Mouse (Mus musculus) kidney, adult 2 months (tissue): ENCODE results near the gene Nsun2.

ENCODE experiments used
- CTCF ChIP-seq: fragments of 200-500 bp; conservative IDR thresholded peaks from 2 replicates; pipeline ENCODE4 v1.5.1; 2011; ENCODE audit warnings: low read depth, mild to moderate bottlenecking, control low read depth, low read length, moderate library complexity, mixed read lengths; ENCODE audit not compliant: insufficient read depth, insufficient read length
- POLR2A ChIP-seq: fragments of 200-500 bp; IDR thresholded peaks from one replicate; pipeline ENCODE4 v1.6.1; 2011; ENCODE audit warnings: low read depth, low read length, control low read depth

DNA sequence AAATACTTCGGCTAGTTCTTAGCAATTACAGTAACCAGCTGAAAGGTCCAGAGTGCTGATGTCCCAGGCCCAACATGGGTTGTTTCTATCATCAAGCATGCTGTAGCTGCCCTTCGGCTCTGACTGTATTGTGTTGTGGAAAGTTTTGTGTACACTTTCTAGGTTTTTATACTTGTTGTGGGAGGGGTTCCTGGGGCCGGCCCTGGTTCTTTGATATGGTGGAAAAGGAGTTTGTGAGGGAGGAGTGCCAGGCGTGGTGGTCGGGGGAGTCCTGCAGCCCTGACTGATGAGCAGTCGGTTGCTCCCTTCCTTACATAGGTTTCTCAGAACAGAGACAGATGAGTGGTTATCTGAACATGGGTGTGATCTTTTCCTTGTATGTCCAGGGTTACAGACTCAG is 103.3 kb downstream of the Nsun2 start:
- TF ChIP-seq POLR2A (no peak), CTCF (no peak)
